ENCODE assay signal across 8 mouse cellular contexts in genomic region chr10:120111691-120112319, GRCm38 (mm10). TPM values are rescaled to one million over a fixed set of nuclear protein-coding genes. Genes with fewer than 3 reads are reported as not detected.
DNase-seq lines count a peak whose midpoint lies in the region; ATAC-seq and TF ChIP-seq lines count a peak whose summit lies in the region.

No protein-coding gene starts in this region.

- in situ Hi-C loops in ES-E14 (cut with MboI; ENCODE audit: low sequenced_read_pairs in 2 of 2, unreplicated experiment in 2 of 2) = no loop called here

- peak overlapping the region; percentile 87 for H3K27ac ChIP-seq in heart, embryonic 13.5 days (replicated peaks)
- no peak overlapping the region; the same call in 1 of the 2 replicates for H3K27ac ChIP-seq in ES-E14 (ENCODE audit: insufficient read depth, low read depth, low read length, poor library complexity, severe bottlenecking)
- H3K27ac ChIP-seq in hindbrain, embryonic 11.5 days (ENCODE audit: low read depth, low read length) = no peak overlapping the region
- no peak overlapping the region for H3K27ac ChIP-seq in midbrain, embryonic 11.5 days (ENCODE audit: low read depth, low read length)

- H3K4me2 ChIP-seq in heart, embryonic 13.5 days = peak overlapping the region; percentile 84
- peak overlapping the region; percentile 89 for H3K4me2 ChIP-seq in hindbrain, embryonic 11.5 days (replicated peaks; ENCODE audit: low read depth, low read length)
- peak overlapping the region; percentile 80 for H3K4me2 ChIP-seq in midbrain, embryonic 11.5 days

- no peaks in the 10 kb centered on the region for H3K27me3 ChIP-seq in heart, embryonic 13.5 days (replicated peaks)
- H3K27me3 ChIP-seq in hindbrain, embryonic 11.5 days (ENCODE audit: control insufficient read depth, insufficient read depth, low read length) = no peaks in the 10 kb centered on the region
- H3K27me3 ChIP-seq in midbrain, embryonic 11.5 days (ENCODE audit: control insufficient read depth, insufficient read depth, low read length) = no peaks in the 10 kb centered on the region

- H3K9me3 ChIP-seq in heart, embryonic 13.5 days = no peaks in the 10 kb centered on the region
- H3K9me3 ChIP-seq in ES-E14 (ENCODE audit: control insufficient read depth, insufficient read depth, low read depth, low read length) = no peaks in the 10 kb centered on the region
- no peaks in the 10 kb centered on the region for H3K9me3 ChIP-seq in hindbrain, embryonic 11.5 days (ENCODE audit: control insufficient read depth, low read length)
- no peaks in the 10 kb centered on the region for H3K9me3 ChIP-seq in midbrain, embryonic 11.5 days (ENCODE audit: control insufficient read depth, low read length)

- H3K4me3 ChIP-seq in heart, embryonic 13.5 days = peak overlapping the region; percentile 75
- peak overlapping the region; percentile 91 to 92 for H3K4me3 ChIP-seq in ES-E14 (ENCODE audit: insufficient read depth in 1 of 2, low read depth in 1 of 2, low read length in 2 of 2, poor library complexity in 1 of 2, severe bottlenecking in 1 of 2)
- H3K4me3 ChIP-seq in hindbrain, embryonic 11.5 days (ENCODE audit: low read depth, low read length) = peak overlapping the region; percentile 74; the same call in 1 of the 2 replicates
- H3K4me3 ChIP-seq in midbrain, embryonic 11.5 days (ENCODE audit: low read depth, low read length) = peak overlapping the region; percentile 68

- peaks cover 10% of the 10 kb centered on the region for H3K4me1 ChIP-seq in heart, embryonic 13.5 days
- peaks cover 0 to 6% of the 10 kb centered on the region in 2 experiments; a peak in 2 of 4 replicates for H3K4me1 ChIP-seq in ES-E14 (ENCODE audit: control insufficient read depth in 2 of 2, insufficient read depth in 2 of 2, low read length in 2 of 2, poor library complexity in 1 of 2)
- H3K4me1 ChIP-seq in hindbrain, embryonic 11.5 days (replicated peaks; ENCODE audit: control insufficient read depth, insufficient read depth, low read length) = no peaks in the 10 kb centered on the region
- no peaks in the 10 kb centered on the region for H3K4me1 ChIP-seq in midbrain, embryonic 11.5 days (ENCODE audit: control insufficient read depth, insufficient read depth, low read length)

- H3K9ac ChIP-seq in heart, embryonic 13.5 days = peak overlapping the region; percentile 85
- H3K9ac ChIP-seq in ES-E14 (ENCODE audit: insufficient read depth, low read depth, low read length, poor library complexity, severe bottlenecking) = peak overlapping the region; percentile 92; the same call in 1 of the 2 replicates
- H3K9ac ChIP-seq in hindbrain, embryonic 11.5 days (ENCODE audit: low read depth, low read length) = no peak overlapping the region
- peak overlapping the region; percentile 72; the same call in 1 of the 2 replicates for H3K9ac ChIP-seq in midbrain, embryonic 11.5 days (ENCODE audit: low read length)

- H3K36me3 ChIP-seq in heart, embryonic 13.5 days = peaks cover 26% of the 10 kb centered on the region
- H3K36me3 ChIP-seq in ES-E14 (ENCODE audit: control insufficient read depth, insufficient read depth, low read length, poor library complexity, severe bottlenecking) = peaks cover 19% of the 10 kb centered on the region
- no peaks in the 10 kb centered on the region for H3K36me3 ChIP-seq in hindbrain, embryonic 11.5 days (ENCODE audit: control insufficient read depth, insufficient read depth, low read length)
- no peaks in the 10 kb centered on the region for H3K36me3 ChIP-seq in midbrain, embryonic 11.5 days (ENCODE audit: control insufficient read depth, insufficient read depth, low read length)

- 77% methylated on average over 3 of the region's 3 CpGs for WGBS in heart, embryonic 13.5 days
- WGBS in hindbrain, embryonic 11.5 days = 83% methylated on average over 3 of the region's 3 CpGs
- 78% methylated on average over 3 of the region's 3 CpGs for WGBS in midbrain, embryonic 11.5 days

- ATAC-seq in heart, embryonic 13.5 days (ENCODE audit: extremely low read depth, insufficient number of reproducible peaks, low FRiP score, low TSS enrichment) = no peak
- ATAC-seq in hindbrain, embryonic 11.5 days (ENCODE audit: low FRiP score) = no peak
- ATAC-seq in midbrain, embryonic 11.5 days (ENCODE audit: low FRiP score) = no peak

- no peak for DNase-seq in heart, adult 9 months (ENCODE audit: low spot score in 2 of 2)
- DNase-seq in ES-E14 (ENCODE audit: low read depth, low spot score) = no peak
- DNase-seq in hindbrain, embryonic 11.5 days (ENCODE audit: low spot score) = no peak
- DNase-seq in midbrain, embryonic 11.5 days (ENCODE audit: low spot score, missing footprints) = peak; percentile 85
- no peak for DNase-seq in natural killer cell, adult 2 months (ENCODE audit: low spot score in 2 of 2)
- no peak for DNase-seq in adrenal gland, postnatal 25 days
- DNase-seq in spleen, postnatal 36 days (ENCODE audit: low spot score in 2 of 2) = no peak

TF ChIP-seq in ES-E14, 5 proteins besides CTCF, POLR2A, EP300 and RAD21:
- no peak for TF ChIP-seq ZC3H11A (IDR thresholded peaks at IDR 0.05; ENCODE audit: borderline replicate concordance, low read depth, low read length)
- TF ChIP-seq CHD2 (IDR thresholded peaks at IDR 0.05; ENCODE audit: low read depth, low read length) = no peak
- TF ChIP-seq HCFC1 (IDR thresholded peaks at IDR 0.05; ENCODE audit: borderline replicate concordance, insufficient read depth, low read length) = no peak
- peak; percentile 59; the same call in 1 of the 2 replicates for TF ChIP-seq ZNF384 (IDR thresholded peaks at IDR 0.05; ENCODE audit: low read depth, low read length)
- TF ChIP-seq MAFK (IDR thresholded peaks at IDR 0.05; ENCODE audit: insufficient read depth, low read depth, low read length) = no peak
TF ChIP-seq in ES-E14: peak in this region for 1.

RNA-seq across cellular contexts. Expression of gene Helb, which starts 1.0 kb away (rescaled TPM):
- 5.7 and 6.0 TPM in 2 replicates for polyA plus RNA-seq in heart, embryonic 13.5 days (2015; fragmentation: Nextera tagmentation; extraction: Ambion mirVana)
- total RNA-seq in ES-E14 (2012; rRNA removed) = 26.6 and 38.3 TPM in 2 replicates
- 3.9 and 4.1 TPM in 2 replicates for polyA plus RNA-seq in hindbrain, embryonic 11.5 days (2014; fragmentation: Nextera tagmentation; extraction: Ambion mirVana)
- 3.7 and 4.2 TPM in 2 replicates for polyA plus RNA-seq in midbrain, embryonic 11.5 days (2014; fragmentation: Nextera tagmentation; extraction: Ambion mirVana)
- total RNA-seq in adrenal gland, postnatal 25 days (2021) = 11.8 and 16.8 TPM in 2 replicates
